Mouse (Mus musculus): ENCODE measurements around the gene Gtdc1.

Gtdc1 gene

DNA sequence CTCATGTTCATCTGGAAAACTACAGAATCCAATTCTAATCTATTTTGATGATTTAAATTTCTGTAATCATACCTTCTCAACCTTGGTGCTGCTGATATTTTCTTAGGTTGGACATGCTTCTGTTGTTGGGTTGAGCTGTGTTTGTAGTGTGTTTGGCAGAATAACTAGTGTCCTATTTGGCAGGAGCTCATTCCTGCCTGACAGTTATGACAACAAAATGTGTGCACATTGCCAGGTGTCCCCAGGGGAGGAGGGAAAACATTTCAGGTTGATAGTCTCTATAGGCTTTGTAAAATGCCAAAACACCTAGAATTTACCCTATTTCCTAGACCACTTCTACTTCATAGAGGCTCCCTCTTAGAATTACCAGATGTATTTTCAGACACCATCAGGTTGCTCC lies 343.4 kb downstream of the Gtdc1 start:
- no peak for DNase-seq (ENCODE audit: low read depth)

DNA sequence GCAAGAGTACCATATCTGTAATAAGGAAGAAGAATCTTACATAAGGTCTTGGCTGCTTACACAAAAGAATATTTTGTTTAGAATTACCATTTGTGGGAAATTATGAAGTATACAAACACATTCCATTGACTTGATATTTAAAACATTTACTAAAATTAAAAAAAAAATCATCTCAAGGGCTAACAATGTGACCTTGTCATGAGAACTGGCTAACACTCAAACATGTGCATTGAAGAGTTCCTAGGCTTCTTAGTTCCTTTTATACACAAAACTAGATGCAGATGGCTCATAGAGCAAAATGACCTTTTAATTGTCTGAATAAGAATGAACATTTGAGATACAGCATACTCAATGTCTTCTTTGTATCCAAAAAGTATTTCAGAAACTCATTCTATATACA lies 344.0 kb downstream of the Gtdc1 start:
- DNase-seq (ENCODE audit: low read depth): no peak

DNA sequence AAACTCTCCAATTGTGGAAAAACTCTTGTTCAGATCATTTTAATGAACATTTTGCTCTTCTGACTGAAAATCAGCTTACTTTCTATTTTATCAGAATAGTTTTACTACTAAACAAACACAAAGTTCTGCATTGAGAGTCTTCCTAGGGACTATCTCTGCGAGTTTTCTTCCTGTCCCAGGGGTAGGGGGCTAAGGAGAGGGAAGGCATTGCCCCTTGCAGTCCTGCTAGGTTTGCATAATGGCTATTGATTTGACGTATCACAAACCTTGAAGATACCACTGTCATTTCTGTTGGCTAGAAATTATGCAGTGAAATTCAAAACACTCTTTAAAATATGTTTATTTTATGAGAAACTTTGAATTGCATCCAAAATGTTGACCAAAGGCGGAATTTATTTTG lies 355.6 kb downstream of the Gtdc1 start:
- no peak for DNase-seq (ENCODE audit: low read depth)

DNA sequence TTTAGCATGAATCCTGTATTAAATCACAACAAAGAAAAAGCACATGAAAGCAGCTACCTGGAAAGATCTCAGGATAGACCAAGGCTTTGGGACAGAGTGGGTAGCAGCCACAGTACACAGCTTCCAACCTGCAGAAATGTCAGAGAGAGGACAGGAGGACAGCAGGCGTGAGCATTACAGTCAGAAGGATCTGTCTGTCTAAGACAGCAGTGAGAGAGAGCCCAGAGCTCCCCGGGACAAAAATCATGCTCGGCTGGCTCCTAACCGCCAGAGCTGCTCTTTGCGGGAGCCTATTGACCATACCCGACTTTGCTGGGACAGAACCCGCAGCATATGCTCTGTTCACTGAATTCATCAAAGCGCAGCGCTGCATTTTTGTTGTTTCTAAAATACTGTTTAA lies 356.3 kb downstream of the Gtdc1 start:
- no peak for DNase-seq (ENCODE audit: low read depth)

DNA sequence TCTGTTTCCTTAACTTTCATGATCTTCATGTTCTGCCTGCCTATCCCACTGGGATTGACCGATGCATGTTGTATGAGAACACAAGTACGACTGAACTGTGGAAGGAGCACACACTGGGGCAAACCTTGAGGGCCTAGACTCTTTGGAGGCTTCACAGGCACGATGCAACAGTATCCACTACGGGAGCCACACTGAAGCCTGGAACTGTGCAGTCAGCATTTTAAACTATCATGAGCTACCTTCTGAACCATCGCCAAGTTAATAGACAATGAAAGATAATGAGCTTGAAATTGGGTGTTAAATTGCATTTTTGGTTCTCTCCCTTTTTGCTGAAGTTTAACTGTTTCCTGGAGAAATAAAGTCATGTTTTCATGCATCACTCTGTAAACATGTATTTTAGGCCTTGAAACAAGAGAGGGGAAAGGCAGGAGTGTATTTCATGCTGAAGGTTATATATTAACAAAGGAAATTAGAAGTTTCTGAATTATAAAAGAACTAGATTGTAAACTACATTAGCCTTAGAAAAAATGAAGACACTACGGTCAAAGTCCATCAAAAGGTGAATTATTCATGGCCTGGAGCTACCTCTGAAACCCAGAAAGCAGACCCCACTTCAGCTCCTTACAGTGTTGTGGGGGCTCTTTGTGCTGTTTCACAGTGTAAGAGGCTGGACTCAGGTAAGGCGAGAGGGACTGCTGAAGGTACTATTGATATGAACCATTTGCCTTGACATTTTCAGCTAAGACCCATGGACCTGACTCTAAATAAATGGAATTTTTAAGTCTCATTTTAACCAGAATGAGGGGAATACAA lies 358.1 kb downstream of the Gtdc1 start:
- no peak for DNase-seq (ENCODE audit: low read depth)

DNA sequence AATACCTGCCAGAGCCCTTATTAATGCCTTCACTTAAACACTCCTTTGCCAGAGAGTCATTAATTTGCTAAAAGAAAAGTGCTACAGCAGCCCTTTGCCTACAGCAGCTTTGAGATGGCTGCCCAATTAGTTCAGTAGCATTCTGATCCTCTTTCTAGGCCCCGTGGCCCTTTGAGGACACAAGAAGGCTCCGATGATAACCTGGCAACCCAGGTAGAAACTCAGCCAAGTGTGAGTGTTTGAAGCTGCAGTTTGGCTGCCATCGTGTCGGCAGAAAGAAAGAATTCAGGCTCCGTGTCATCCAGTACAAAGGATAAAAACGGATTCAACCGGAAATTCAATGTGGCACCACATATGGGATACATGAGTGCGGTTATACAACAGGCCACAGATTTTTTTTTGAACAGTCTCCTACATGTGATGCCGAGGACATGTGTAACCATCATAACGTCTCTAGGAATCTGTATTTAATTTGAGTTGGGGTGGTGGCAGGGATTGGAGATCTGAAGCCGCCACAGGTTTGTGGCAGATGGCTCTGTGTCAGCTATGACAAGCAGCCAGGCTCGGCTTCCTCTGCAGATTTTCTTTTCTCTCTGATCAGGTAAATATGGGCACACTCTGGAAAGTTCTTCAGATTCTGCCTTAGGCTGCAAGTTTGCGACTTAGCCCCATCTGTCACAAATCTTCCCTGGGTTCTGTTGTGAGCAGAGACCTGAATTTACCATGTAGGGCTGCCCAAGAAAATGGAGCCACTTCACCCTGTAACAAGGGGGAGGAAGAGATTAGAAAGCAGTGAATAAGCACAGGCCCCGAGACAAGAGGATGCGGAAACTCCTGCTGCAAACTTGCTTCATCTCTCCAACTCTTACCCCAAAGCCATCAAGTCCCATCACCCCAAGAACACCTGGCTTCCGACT lies 362.4 kb downstream of the Gtdc1 start:
- no peak for DNase-seq (ENCODE audit: low read depth)

DNA sequence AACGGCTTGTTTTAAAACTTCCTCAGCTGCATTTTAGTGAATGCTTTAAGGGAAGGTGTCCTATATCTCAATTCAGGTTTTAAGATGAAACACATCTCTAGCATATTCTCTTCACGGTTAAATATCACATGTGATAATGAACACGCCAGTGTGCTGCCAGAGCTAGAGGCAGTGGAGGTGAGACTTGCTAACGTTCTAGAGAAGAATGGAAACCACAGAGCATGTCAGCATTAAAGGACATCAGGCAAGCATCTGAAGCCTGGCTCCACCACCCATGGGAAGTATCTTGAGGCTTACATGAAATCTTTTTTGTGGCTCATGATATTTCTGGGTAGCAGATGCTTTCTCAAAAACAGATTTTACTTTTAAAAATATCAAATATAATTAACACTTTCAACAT lies 365.7 kb downstream of the Gtdc1 start:
- DNase-seq (ENCODE audit: low read depth): no peak

DNA sequence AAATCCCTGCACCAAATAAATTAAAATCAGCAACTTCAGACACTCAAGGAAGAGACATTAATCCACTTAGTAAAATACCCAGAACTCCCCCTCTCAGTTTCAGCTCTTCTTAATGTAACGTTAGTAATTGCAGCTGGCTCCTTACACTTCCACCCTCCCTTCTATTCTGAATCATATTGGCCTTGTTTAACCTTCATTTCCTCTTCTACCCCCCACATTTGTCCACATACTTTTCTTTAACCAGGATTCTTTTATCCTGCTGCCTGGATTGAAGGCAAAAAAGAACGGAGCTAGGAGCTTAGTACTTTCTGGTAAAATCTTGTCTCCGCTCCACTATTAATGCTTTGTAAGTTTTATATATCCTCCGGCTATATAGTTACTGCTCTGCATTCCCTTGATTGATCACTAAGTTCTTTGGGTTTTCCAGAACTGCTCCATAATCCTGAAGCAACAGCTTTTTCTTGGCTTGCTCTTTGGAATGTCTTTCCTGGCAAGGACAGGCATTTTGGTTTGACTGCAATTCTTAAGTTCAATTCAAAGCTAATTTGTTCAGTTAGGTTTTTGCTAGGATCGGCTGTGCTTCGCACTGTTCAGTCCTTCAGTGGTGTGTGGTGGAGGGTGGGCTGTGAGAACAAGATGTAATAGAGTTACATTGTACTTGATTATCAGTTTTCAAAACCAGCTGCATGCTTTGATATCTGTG lies 368.1 kb downstream of the Gtdc1 start:
- DNase-seq (ENCODE audit: low read depth): peak; percentile 68

DNA sequence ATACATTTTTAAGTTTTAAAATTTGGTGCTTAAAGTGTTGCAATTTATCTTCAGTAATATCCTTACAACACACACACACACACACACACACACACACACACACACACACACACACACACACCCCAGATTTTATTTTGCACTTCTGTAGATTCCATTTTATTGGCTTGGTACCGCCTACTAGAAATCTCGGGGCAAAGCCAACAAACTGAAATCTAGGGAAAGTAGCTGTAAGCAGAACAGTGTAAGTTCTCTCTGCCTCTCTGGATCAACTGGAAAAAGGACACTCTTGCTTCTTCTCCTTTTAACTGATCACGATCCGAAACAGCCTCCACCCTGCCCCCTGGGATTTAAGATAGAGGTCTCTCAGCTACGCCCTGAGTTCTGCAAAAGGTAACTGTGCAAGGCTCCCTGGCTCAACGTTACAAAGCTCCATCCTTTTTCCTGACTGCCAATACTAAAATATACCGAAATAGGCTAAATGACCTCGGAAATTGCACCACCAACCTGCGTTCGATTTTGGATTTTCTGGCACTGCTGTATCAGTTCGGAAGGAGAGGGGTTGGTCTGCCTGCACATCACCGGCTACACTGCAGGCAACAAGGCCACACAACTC lies 369.7 kb downstream of the Gtdc1 start:
- DNase-seq (ENCODE audit: low read depth): peak; percentile 4

DNA sequence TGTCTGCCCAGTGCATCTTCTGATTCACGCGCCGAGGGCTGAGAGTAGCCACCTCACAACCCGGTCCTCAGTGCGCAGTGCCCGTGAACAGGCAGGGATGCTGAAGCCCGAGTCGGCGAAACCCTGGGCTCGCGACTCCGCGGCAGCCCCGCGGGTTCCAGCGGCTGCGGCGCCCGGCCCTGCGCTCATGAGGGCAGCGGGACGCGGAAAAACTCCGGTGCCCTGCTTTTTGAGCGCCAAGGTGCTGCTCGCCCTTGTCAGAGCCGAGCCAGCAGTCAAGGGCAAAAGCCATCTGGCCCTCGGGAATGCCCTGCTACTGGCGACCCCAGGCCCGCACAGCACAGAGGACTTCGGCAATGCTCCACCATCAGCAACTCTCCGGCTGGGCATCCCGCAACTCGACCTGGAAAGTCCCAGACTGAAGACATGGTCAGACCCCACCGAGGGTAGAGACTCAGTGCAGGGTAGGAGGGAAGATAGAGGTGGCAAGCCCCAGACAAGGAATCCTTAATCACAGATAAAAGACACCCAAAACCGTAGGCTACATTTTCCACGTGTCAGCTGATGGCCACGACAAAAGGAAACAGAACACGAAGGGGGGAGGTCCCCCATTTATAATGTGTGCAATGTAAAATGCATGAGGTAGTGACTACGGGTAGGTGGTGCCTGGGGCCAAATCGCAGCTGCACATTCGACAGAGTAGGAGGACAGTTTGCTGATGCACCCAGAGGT lies 370.4 kb downstream of the Gtdc1 start:
- no peak for DNase-seq (ENCODE audit: low read depth)

DNA sequence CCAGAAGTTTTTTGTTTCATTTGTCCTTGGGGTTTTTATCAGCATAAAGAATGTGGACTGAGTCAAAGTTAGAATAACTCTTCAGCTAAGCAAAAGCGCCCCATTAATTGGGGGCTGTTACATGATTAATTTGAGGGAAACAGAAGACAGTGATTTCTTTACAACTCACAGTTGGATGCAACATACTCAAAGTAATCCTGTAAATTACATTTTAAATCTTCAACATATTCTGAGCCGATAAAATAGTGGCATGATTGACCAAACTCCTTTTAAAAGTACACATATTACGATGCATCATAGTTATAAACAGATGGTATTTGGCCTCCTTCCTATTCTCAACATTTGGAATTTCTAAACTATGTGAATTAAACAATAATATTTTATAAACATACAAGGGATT lies 372.7 kb downstream of the Gtdc1 start:
- no peak for DNase-seq (ENCODE audit: low read depth)

DNA sequence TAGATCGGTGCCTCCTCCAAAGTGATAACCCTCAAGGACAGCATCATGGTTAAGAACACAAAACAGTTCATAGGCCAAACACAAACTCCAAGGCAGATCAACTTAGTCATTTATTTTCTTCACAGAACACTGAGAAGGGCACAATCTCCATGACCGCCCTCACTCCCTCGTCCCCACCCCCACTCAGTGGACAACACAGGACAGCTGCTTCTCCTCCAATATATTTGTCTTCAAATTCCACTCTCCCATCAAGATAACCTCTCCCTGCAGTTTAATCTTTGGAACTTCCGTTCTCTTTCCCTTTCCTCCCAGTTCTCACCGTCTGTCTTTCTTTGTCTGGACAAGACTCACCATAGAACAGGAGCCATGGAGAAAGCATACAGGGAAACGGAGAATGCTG lies 378.1 kb downstream of the Gtdc1 start:
- no peak for DNase-seq (ENCODE audit: low read depth)

DNA sequence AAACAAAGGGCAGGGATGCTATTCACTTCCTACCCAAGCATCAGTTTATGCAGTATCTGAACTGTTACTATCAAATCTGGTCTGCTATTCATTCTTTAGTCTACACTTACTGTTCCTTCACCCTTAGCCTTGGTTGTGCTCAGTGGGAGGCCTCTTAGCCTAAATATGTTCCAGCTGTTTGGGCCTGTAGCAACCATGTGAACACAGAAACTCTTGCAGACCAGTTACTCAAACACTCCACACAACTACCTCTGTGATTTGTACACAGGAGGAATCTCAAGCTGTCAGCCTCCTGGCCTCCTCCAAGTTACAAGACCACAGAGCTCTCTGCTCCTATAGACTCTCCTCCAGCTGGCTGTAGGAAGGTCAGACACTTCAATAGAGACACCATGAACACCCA lies 384.7 kb downstream of the Gtdc1 start:
- DNase-seq (ENCODE audit: low read depth): peak; percentile 63

DNA sequence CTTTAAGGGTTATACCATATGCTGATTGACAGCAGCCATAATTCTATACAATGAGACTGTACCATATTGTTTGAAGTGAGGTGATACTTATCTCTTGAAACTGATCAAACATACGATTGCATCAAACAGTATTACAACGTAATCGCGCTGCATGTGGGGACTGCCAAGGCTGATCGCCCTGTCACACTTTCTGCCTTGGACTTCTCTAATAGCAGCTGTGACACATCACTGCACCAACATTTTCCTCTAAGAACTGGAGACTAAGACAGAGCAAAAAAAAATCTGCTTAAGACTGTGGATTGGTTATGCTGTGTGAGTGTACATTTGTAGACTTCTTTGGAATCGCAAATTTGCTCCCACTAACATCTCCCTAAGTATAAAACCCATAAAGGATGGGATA lies 385.7 kb downstream of the Gtdc1 start:
- no peak for DNase-seq (ENCODE audit: low read depth)

DNA sequence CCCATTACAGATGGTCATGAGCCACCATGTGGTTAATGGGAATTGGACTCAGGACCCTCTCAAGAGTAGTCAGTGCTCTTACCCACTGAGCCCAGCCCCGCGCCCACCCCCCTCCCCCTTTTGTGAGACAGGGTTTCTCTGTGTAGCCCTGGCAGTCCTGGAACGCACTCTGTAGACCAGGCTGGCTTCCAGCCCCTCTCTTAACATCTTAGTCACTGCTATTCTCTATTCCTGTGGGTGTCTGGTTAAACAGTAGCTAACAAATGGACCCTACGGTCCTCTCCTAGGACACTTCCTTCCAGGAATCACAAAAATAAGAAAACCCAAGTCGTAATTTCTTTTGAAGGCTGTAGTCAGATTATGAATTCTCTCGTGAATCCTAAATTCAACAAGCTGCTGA lies 386.6 kb downstream of the Gtdc1 start:
- no peak for DNase-seq (ENCODE audit: low read depth)

DNA sequence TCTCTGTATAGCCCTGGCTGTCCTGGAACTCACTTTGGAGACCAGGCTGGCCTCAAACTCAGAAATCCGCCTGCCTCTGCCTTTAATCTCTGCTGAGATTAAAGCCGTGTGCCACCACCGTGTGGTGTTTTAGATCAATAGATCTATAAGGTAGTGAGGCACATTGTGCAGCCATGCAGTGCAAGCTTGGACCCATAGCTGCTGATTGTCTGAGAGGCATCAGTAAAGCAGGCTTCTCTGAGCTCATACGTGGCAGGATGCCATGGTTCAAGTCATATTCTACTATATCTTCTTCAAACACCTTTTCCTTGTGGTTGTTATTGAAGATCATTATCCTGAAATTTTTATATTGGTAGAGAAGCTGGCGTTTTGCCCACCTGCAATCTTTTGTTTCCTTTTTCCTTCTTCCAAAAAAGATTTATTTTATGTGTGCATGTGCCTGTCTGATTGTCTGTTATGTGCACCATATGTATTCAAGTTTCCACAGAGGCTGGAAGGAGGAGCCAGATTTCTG lies 388.3 kb downstream of the Gtdc1 start:
- peak; percentile 29 for DNase-seq (ENCODE audit: low read depth)

DNA sequence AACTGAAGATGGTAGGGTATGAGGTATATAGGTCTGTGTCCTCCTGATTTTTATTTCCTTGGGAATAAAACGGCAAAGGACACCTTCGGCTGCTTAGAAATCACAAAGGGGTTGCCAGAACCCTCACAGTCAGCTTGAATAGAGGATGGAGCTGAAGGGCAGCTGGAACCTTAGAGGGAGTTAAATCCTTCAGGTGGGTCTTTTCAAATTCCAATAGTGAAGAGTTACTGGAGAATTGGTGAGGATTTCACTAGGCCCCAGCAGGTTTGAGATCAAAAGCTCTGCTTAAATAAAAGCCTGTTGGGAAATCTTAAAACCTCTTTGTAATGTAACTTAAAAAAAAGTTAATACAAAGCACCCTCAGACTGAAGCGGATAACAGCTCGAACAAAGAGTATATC lies 389.3 kb downstream of the Gtdc1 start:
- DNase-seq (ENCODE audit: low read depth): no peak

DNA sequence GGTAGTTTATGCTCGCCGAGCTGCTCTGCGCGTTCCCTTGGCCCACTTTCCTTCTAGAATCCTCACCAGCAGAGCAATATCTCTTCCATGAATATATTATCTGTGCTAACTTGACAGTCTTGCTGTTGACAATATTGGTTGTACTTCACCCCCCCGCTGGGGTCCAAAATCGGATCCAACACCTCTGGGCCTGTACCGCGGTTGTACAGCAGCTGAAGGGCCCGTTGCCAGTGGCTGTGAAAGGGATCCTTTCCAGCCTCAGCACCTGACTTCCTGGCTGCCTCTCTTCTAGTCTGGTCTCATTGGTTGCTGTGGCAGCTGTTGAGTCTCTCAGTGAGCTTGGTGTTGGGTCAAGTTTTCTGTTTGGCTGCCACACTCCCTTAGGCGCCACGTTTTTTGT lies 391.7 kb downstream of the Gtdc1 start:
- no peak for DNase-seq (ENCODE audit: low read depth)

DNA sequence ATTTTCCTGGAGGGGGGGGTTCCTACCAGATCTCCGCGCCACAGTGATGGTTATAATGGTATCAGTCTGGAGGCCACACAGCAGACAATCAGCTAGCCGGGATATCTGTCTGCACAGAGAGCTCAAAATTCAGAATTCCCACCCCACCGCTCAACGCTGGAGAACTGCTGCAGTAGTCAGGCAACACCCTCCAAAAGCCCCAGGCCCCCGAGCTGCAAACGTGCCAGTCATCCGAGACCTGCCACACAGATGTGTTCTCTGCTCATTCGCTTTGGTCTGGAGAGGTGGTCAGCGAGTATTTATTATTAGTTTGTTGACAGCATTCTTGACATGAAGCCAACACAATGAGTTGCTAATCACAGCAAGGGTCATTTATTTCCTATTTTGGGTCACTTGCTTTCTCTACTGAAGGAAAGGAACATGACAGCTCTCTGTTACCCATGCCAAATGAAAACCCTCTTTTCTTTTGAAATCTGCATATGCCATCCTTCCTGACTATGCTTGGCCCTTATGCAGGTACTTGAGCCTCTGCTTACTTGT lies 392.3 kb downstream of the Gtdc1 start:
- DNase-seq (ENCODE audit: low read depth): no peak

DNA sequence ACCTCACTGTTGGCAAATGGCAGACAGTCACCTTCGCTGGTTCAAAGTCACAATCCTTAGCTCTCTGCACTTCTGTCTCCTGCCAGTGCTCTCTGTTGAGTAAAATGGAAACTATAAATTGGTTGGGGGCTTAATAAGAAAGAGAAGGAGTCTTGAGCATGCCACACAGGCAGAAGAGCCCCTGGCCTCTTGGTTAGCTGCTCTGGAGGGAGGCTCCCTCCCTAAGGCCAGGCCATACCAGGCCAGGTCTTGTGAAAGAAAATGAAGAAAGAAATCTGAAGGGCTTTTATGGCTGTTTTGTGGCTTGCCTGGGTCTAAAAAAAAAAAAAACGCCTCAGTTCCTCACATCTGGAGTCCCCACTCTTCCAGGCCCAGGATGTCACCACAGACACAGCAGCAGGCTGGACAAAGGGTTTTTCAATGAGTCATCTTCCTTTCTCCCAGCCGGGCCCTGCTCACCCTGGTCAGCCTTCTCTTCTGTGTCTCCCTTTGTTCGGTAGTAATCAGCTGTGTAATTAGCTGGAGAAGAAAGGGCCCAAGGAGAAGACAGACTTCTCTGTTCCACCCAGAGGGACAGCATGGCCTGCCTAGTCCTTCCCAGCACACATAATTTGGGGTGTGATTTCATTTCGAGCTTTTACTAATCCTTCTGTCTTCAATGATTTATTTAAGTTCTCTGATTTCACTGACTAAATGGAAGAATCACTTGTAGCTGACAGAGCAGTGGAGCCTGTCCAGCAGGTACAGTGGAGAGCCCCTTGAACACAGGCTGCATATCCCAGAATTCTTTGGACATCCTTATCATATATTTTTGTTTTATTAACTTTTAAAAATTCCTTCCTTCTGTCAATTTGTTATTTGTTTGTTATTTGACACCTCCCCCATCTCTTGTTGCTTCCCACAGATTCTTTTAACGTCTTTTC lies 401.1 kb downstream of the Gtdc1 start:
- peak; percentile 42 for DNase-seq (ENCODE audit: low read depth)

Data from NIH3T3 (cell line).